Mouse (Mus musculus) adrenal gland, adult 8-10 months (tissue): Measurements from ENCODE around the gene Slc12a4. TPM values are rescaled to one million over a fixed set of nuclear protein-coding genes. Genes with fewer than 3 reads are reported as not detected.
A peak's percentile ranks its signal among the peaks of the same experiment; 100 is the strongest.

ENCODE experiments used
- DNase-seq: peaks from one replicate; pipeline ENCODE4 v3.0.0; 2022
- microRNA-seq, 2 experiments: library from miRNA; unstranded; fragments of <30 nt; microRNA quantifications; one replicate each; pipeline ENCODE4 v1.2.0; 2022
- total RNA-seq, 4 experiments: library from RNA; stranded (reverse); gene quantifications; 2 replicates each; pipeline ENCODE4 v1.2.4; 2022

Gene Slc12a4
- total RNA-seq, 4 experiments from 2014 or later, result 46.2 to 86.2 (median 68.3) TPM

DNA sequence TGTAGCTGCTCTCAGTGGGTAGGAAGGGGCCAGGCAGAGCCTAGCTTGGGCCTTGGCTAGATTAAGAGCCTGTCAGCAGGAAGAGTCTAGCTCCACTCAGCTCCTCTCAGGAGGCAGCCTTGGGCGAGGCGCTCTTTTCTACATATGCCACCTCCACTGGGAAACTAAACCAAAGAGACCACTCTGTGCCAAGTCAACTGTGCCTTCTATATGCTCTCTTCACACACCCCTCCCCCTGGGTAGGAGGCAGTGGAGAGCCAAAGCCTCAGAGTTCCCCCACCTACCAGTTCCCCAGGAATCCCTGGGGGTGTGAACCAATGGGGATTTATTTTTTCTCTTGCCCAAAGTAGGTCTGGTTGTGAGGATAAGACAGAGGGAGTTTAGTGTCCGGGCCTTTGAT lies 34.6 kb downstream of the Slc12a4 start:
- no peak for DNase-seq

- peak; percentile 70 for DNase-seq
Measured at GRCm38 (mm10) chr8:105930602-105931001, 35.3 kb downstream of the Slc12a4 start.

DNA sequence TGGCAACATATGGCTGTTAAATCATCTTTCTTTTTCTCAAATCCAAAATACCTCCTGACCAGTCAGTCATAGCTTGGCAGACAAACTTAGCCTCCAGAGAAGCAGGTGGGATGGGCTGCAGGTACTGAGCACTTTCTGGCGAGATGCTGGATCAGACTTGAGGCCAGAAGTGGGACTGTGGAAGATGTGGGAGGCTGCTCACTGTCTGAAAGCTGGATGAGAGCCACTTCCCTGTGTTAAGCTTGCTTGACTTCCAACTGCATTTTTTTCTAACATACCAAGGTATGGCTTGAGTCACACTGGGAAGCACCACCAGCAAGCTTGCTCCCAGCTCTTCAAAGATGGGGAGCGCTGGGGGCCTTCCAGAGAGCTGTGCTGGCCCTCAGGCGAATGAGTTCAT lies 40.8 kb downstream of the Slc12a4 start:
- DNase-seq, result no peak

- DNase-seq, result no peak
Measured at GRCm38 (mm10) chr8:105919390-105919789, 46.5 kb downstream of the Slc12a4 start.

GRCm38 (mm10) chr8:105900941-105901616 lies 64.8 kb downstream of the Slc12a4 start:
- DNase-seq, result no peak

GRCm38 (mm10) chr8:105900180-105900940 lies 65.5 kb downstream of the Slc12a4 start, which contains the start of gene Pskh1:
TSS of gene Pskh1 (plus strand) at chr8:105900441.
- DNase-seq, result peak; percentile 84

- DNase-seq, result no peak
Measured at GRCm38 (mm10) chr8:105897801-105898480, 68.0 kb downstream of the Slc12a4 start.

Small RNA genes lying within 50 kb of the gene (microRNA-seq; reads per million reads assigned to microRNA genes)
- 0 to 0.53 reads per million in 2 experiments for gene Mir7074

Other genes with a start within 250 kb of the Slc12a4 start
- 10 to 100 TPM in 2 of 4 experiments, 1 to 10 TPM in 2; 8.9 to 10.9 (median 10.0) TPM for gene Gfod2, start 207.4 kb downstream of the Slc12a4 start, total RNA-seq
- 10 to 100 TPM; 25.7 to 30.1 (median 27.3) TPM for gene Ranbp10, start 138.7 kb downstream of the Slc12a4 start, total RNA-seq
- not detected for gene Tsnaxip1, start 138.4 kb downstream of the Slc12a4 start, total RNA-seq
- gene Cenpt, start 112.8 kb downstream of the Slc12a4 start, total RNA-seq, result 1 to 10 TPM; 6.2 to 9.7 (median 7.3) TPM
- gene Thap11, start 111.0 kb downstream of the Slc12a4 start, total RNA-seq, result 10 to 100 TPM; 38.2 to 45.1 (median 43.6) TPM
- 10 to 100 TPM; 28.5 to 37.2 (median 29.0) TPM for gene Nutf2, start 105.5 kb downstream of the Slc12a4 start, total RNA-seq
- 10 to 100 TPM; 34.1 to 61.1 (median 46.6) TPM for gene Edc4, start 85.2 kb downstream of the Slc12a4 start, total RNA-seq
- gene Nrn1l, start 72.5 kb downstream of the Slc12a4 start, total RNA-seq, result 1 to 10 TPM in 3 of 4 experiments, under 1 TPM in 1; 0.75 to 2.3 (median 1.7) TPM
- gene Pskh1, start 65.7 kb downstream of the Slc12a4 start, total RNA-seq, result 10 to 100 TPM; 34.1 to 36.1 (median 34.9) TPM
- 1 to 10 TPM in 1 of 4 experiments, under 1 TPM in 2, not detected in 1; 0.78 to 1.8 (median 0.86) TPM for gene Ctrl, start 32.2 kb downstream of the Slc12a4 start, total RNA-seq
- gene Psmb10, start 27.7 kb downstream of the Slc12a4 start, total RNA-seq, result 100 to 1,000 TPM in 1 of 4 experiments, 10 to 100 TPM in 3; 66.8 to 110 (median 68.4) TPM
- gene Lcat, start 22.7 kb downstream of the Slc12a4 start, total RNA-seq, result 1 to 10 TPM; 1.1 to 3.1 (median 2.2) TPM
- gene Dpep3, start 13.3 kb upstream of the Slc12a4 start, total RNA-seq, result not detected
- 10 to 100 TPM; 16.1 to 26.6 (median 22.3) TPM for gene Dus2, start 25.2 kb upstream of the Slc12a4 start, total RNA-seq
- not detected for gene Dpep2nb, start 39.9 kb upstream of the Slc12a4 start, total RNA-seq
- gene Ddx28, start 45.8 kb upstream of the Slc12a4 start, total RNA-seq, result 10 to 100 TPM; 17.3 to 19.0 (median 17.9) TPM
- 10 to 100 TPM; 42.3 to 54.0 (median 43.6) TPM for gene Nfatc3, start 92.7 kb upstream of the Slc12a4 start, total RNA-seq
- 1 to 10 TPM; 2.7 to 5.6 (median 4.7) TPM for gene Esrp2, start 170.9 kb upstream of the Slc12a4 start, total RNA-seq
- gene Pla2g15, start 184.3 kb upstream of the Slc12a4 start, total RNA-seq, result 10 to 100 TPM; 31.7 to 39.8 (median 35.4) TPM
- 10 to 100 TPM; 16.9 to 22.5 (median 21.0) TPM for gene Slc7a6, start 202.8 kb upstream of the Slc12a4 start, total RNA-seq
- gene Slc7a6os, start 244.8 kb upstream of the Slc12a4 start, total RNA-seq, result 10 to 100 TPM; 21.4 to 32.1 (median 28.3) TPM
- gene Prmt7, start 244.8 kb upstream of the Slc12a4 start, total RNA-seq, result 10 to 100 TPM; 26.2 to 30.4 (median 29.1) TPM